Mouse (Mus musculus) 3134 (cell line): ENCODE measurements around the gene Clec4d.
"Not testable (repeated sequence)": the region's sequence is repeated elsewhere in the genome, so short reads cannot be mapped to it uniquely, and the experiment has no call there.

Source experiments
- DNase-seq: peaks from one replicate; pipeline ENCODE4 v3.0.0-alpha.2; 2011; ENCODE audit warnings: low spot score; ENCODE audit not compliant: insufficient read length; ENCODE audit errors: extremely low read depth

Gene Clec4d

DNA sequence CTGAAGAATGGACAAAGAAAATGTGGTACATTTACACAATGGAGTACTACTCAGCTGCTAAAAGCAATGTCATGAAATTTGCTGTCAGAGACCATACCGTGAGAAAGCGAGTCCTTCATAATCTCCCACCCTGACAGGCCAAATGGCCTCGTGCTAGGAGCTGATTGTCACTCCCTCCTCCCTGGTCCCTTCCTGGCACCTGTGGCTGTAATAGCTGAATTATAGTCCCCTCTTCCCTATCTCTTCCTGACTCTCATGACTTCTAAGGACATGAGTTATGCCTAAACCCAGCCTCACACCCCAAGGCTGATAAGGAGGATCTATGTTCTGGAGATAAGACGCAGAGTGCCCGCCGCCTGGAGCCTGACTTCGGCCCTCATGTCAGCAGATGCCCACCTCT, 44.4 kb downstream of the Clec4d start:
- not testable (repeated sequence) for DNase-seq

DNA sequence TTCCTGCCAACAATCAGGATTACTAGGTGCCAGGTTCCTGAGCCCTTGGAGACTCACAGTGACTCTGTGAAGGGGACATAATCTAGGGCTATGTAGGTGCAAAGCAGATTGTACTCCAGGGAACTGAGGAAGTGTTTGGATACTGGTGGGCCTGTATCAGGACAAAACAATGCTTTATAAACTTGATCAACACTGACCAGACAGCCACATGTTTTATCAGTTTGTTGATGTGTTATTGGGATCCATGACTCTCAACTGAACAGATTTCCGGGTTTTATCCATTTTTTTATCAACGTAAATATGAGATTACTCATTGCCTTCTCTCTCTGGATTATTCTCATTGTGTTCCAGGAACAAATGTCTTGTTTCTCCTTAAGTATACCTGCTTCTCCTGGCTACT, 46.1 kb downstream of the Clec4d start, which contains the start of gene Vmn2r19:
Vmn2r19 (plus strand) TSS at position 301 of the 400 bp plus-strand sequence.
- no peak for DNase-seq
